Mouse (Mus musculus) neural tube, embryonic 14.5 days (tissue): ENCODE measurements around the gene Naa80. TPM values are rescaled to one million over a fixed set of nuclear protein-coding genes. Genes with fewer than 3 reads are reported as not detected.
A peak's percentile ranks its signal among the peaks of the same experiment; 100 is the strongest.

Source experiments
- ATAC-seq: fragments of 200-750 bp; cut with Nextera tagmentation; 2 replicates; pipeline ENCODE4 v1.8.0; 2017; ENCODE audit warnings: low read depth, mild to moderate bottlenecking, moderate TSS enrichment, moderate library complexity
- H3K27ac ChIP-seq: fragments of 300-500 bp; sonication (generic); 2 replicates; pipeline ENCODE4 v1.5.1; 2014; ENCODE audit warnings: low read depth, mild to moderate bottlenecking, control low read depth, low read length, moderate library complexity, mixed read lengths
- H3K27me3 ChIP-seq: fragments of 300-500 bp; sonication (generic); 2 replicates; pipeline ENCODE4 v1.6.1; 2014; ENCODE audit warnings: low read length; ENCODE audit not compliant: control insufficient read depth, insufficient read depth
- H3K36me3 ChIP-seq: fragments of 300-500 bp; sonication (generic); 2 replicates; pipeline ENCODE4 v1.6.1; 2014; ENCODE audit warnings: low read length, mixed read lengths; ENCODE audit not compliant: control insufficient read depth, insufficient read depth
- H3K4me1 ChIP-seq: fragments of 300-500 bp; sonication (generic); 2 replicates; pipeline ENCODE4 v1.6.1; 2014; ENCODE audit warnings: low read length; ENCODE audit not compliant: control insufficient read depth, insufficient read depth
- H3K4me2 ChIP-seq: fragments of 300-500 bp; sonication (generic); 2 replicates; pipeline ENCODE4 v1.6.1; 2014; ENCODE audit warnings: mild to moderate bottlenecking, low read depth, low read length, control low read depth
- H3K4me3 ChIP-seq: fragments of 300-500 bp; sonication (generic); 2 replicates; pipeline ENCODE4 v1.5.1; 2014; ENCODE audit warnings: low read depth, low read length, control low read depth, mixed read lengths
- H3K9ac ChIP-seq: fragments of 300-500 bp; sonication (generic); replicated peaks from 2 replicates; pipeline ENCODE4 v1.6.1; 2014; ENCODE audit warnings: low read depth, mild to moderate bottlenecking, control low read depth, low read length, mixed read lengths
- H3K9me3 ChIP-seq: fragments of 300-500 bp; sonication (generic); 2 replicates; pipeline ENCODE4 v1.6.1; 2016; ENCODE audit warnings: low read length; ENCODE audit not compliant: control insufficient read depth
- WGBS: fragments of 180-500 bp; shearing (Covaris S2); extraction: QIAGEN DNeasy Blood & Tissue Kit; methylation state at CpG from one replicate; pipeline ENCODE4 v1.1.7; 2014; 5-methylcytosine and 5-hydroxymethylcytosine counted together
- polyA plus RNA-seq: library from polyadenylated mRNA; unstranded; fragments of >200 nt; fragmentation: Nextera tagmentation; extraction: Ambion mirVana; gene quantifications from 2 replicates; pipeline ENCODE4 v1.2.1, GENCODE M21; 2014

Naa80 gene
- polyA plus RNA-seq, 1 experiment from 2014 or later = 15.6 TPM

DNA sequence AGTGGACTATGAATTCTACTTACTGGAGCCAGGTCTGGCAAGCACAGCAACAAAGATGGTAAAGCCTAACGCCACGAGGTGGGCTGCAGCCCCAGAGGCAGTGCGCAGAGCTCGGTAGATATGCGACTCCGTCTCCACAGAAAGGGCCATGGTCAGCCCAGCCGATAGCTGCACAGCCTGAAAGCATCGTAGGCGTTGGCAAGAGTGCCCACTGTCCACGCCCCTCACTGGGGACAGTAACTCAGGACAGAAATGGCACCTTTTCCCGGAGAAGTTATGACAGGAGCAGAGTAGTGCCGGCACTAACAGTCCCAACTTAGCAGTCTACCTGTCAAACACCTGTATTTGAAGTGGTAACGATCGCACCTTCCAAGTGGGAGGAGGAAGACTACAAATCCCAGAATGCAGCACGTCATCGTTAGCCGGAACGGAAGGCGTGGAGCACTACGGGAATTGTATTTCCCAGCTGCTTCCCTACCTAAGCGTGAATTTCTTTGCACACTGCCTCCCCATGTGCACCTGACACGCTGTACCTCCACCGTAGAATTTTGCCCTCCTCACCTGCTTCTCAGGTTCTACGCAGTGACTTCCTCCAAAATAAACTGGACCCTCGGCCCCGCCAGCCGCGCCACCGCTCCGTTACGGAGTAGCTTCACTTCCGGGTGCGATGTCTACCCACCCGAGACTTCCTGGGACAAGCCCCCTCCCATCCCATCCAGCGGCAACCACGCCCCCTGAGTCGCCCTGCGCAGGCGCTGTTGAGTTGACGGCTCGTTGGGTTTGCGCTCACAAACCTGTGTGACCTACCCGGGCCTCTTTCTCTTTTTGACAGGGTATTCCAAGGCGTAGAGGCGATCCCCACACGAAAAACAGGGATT, 37.0 kb upstream of the Naa80 start, which contains the start of the genes Cyb561d2 and Nprl2:
Cyb561d2 (minus strand) TSS at position 720 of the 878 bp plus-strand sequence.
Nprl2 (plus strand) TSS at position 753 of the 878 bp plus-strand sequence.
- peak within 1 kb of the TSS; percentile 54 for H3K9ac ChIP-seq
- peak within 1 kb of the TSS; percentile 60 for H3K4me3 ChIP-seq
- H3K27ac ChIP-seq = 0 out of 2 replicates have a peak within 1 kb of the TSS, but pooled peaks have one; percentile 44
- H3K9me3 ChIP-seq = no peaks in the 10 kb centered on the region
- peak; percentile 84 for ATAC-seq
- H3K27me3 ChIP-seq = no peaks in the 10 kb centered on the region
- peaks cover 33% of the 10 kb centered on the region for H3K36me3 ChIP-seq
- 1% methylated on average over 46 of the region's 46 CpGs for WGBS
- peaks cover 24% of the 10 kb centered on the region for H3K4me1 ChIP-seq
- peak within 1 kb of the TSS; percentile 85 for H3K4me2 ChIP-seq

DNA sequence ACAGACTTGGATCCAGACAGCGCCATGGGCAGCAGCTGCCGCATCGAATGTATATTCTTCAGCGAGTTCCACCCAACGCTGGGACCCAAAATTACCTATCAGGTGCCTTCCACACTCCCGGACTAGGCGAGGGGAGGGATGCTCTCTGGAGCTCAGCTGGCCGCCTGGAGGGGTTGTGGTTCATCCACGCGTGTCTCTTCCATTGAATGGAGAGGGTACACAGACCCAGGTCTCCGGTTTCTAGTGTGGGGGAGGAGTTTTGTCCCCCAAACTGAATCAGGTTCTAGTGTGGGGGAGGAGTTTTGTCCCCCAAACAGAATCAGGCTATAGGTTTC, 36.4 kb upstream of the Naa80 start:
- ATAC-seq = peak; percentile 15
- Histone ChIP-seq H3K4me2 (peak overlapping the region; percentile 58), H3K27ac (no peak overlapping the region), H3K9ac (peak overlapping the region; percentile 54), H3K4me3 (peak overlapping the region; percentile 60), H3K27me3 (no peaks in the 10 kb centered on the region), H3K4me1 (peaks cover 23% of the 10 kb centered on the region), H3K36me3 (peaks cover 33% of the 10 kb centered on the region), H3K9me3 (no peaks in the 10 kb centered on the region)
- 2% methylated on average over 11 of the region's 11 CpGs for whole genome bisulfite sequencing

DNA sequence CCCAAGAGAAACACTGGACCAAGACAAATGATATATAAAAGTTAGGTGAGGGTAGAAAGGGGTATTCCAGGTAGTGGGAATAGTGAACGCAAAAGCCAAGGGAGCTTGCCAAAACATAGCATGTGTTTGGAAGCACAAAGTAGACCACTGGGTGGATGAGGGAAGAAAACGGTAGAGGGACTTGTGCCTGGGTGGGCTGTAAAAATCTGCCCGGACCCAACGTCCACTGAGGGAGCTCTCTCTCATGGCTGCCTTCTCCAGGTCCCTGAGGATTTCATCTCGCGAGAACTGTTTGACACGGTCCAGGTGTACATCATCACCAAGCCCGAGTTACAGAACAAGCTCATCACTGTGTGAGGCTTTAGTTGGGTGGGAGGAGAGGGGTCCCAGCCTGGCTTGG, 36.0 kb upstream of the Naa80 start:
- H3K27ac ChIP-seq = no peak overlapping the region
- H3K4me2 ChIP-seq = peak overlapping the region; percentile 58
- peak overlapping the region; percentile 60 for H3K4me3 ChIP-seq
- no peak for ATAC-seq
- WGBS = 44% methylated on average over 8 of the region's 8 CpGs
- H3K9ac ChIP-seq = 0 out of 2 replicates have a peak overlapping the region, but pooled peaks have one; percentile 54
- peaks cover 25% of the 10 kb centered on the region for H3K4me1 ChIP-seq
- H3K36me3 ChIP-seq = peaks cover 32% of the 10 kb centered on the region
- no peaks in the 10 kb centered on the region for H3K9me3 ChIP-seq
- no peaks in the 10 kb centered on the region for H3K27me3 ChIP-seq

DNA sequence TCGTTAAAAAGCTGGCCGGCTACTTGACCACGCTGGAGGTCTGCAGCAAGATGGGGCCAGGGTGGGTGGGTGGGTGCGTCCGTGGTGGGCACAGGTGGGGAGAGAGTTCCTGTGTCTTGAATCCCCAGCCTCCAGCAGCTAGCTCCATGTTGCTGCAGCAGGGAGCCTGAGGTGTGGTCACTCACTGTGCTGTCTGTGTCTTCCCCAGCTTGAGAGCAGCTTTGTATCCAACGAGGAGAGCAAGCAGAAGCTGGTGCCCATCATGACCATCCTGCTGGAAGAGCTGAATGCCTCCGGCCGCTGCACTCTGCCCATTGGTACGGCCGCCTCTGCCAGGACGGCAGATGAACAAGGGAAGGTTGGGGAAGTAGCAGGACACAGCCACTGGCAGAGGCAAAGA, 35.4 kb upstream of the Naa80 start:
- ATAC-seq = no peak
- H3K9me3 ChIP-seq = no peaks in the 10 kb centered on the region
- WGBS = 86% methylated on average over 11 of the region's 11 CpGs
- H3K4me2 ChIP-seq = no peak overlapping the region
- H3K27me3 ChIP-seq = no peaks in the 10 kb centered on the region
- no peak overlapping the region for H3K27ac ChIP-seq
- H3K9ac ChIP-seq = no peak overlapping the region
- H3K36me3 ChIP-seq = peaks cover 27% of the 10 kb centered on the region
- H3K4me1 ChIP-seq = peaks cover 25% of the 10 kb centered on the region
- H3K4me3 ChIP-seq = no peak overlapping the region

DNA sequence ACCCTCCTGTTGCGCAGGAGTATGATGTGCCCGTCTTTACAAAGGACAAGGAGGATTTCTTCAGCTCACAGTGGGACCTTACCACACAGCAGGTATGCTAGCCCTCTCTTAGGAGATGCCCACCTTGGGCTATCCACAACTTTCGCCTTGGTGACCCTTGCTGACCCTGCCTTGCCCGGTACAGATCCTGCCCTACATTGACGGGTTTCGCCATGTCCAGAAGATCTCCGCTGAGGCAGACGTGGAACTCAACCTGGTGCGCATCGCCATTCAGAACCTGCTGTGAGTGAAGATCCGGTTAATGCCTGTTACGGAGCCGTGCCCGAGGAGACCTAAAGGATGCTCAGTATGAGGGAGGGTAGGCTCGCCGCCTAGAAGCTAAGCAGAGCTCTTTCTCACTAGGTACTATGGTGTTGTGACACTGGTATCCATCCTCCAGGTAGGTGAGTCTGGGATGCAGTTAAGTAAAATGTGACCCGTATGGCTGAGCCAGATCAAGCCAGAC, 34.4 kb upstream of the Naa80 start:
- H3K4me1 ChIP-seq = peaks cover 25% of the 10 kb centered on the region

DNA sequence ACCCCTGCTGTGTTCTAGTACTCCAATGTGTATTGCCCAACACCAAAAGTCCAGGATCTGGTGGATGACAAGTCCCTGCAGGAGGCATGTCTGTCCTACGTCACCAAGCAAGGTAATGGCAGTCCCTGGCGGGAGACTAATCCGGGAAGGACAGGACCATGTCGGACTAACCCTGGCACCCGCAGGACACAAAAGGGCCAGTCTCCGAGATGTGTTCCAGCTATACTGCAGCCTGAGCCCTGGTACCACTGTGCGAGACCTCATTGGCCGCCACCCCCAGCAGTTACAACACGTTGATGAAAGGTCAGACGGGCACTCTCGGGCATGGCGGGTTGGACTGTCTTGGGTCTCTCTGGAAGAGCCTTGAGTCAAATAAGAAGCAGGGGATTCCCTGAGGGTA, 34.0 kb upstream of the Naa80 start:
- Histone ChIP-seq H3K4me2 (no peak overlapping the region), H3K36me3 (peaks cover 15% of the 10 kb centered on the region), H3K9me3 (no peaks in the 10 kb centered on the region), H3K27ac (no peak overlapping the region), H3K9ac (no peak overlapping the region), H3K27me3 (no peaks in the 10 kb centered on the region; the same call in 1 of the 2 replicates), H3K4me3 (no peak overlapping the region), H3K4me1 (peaks cover 25% of the 10 kb centered on the region)
- WGBS = 95% methylated on average over 12 of the region's 12 CpGs
- no peak for ATAC-seq

More for the DNA sequence above, 34.4 kb upstream of the Naa80 start:
- Histone ChIP-seq H3K9me3 (no peaks in the 10 kb centered on the region), H3K4me3 (no peak overlapping the region), H3K9ac (no peak overlapping the region), H3K4me2 (no peak overlapping the region), H3K36me3 (peaks cover 17% of the 10 kb centered on the region), H3K27ac (no peak overlapping the region), H3K27me3 (no peaks in the 10 kb centered on the region)
- 95% methylated on average over 17 of the region's 17 CpGs for WGBS
- no peak for ATAC-seq

DNA sequence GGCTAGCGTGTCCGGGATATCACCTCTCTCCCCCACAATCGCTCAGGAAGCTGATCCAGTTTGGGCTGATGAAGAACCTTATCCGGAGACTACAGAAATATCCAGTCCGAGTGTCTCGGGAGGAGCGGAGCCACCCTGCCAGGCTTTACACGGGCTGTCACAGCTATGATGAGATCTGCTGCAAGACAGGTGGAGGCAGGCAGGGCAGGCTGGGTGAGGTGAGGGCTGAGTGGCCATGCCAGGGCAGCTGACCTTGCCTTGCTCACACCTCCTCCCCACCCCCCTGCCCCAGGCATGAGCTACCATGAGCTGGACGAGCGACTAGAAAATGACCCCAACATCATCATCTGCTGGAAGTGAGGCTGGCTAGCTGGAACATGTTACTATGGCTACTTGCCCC, 33.5 kb upstream of the Naa80 start:
- no peak for ATAC-seq
- no peaks in the 10 kb centered on the region; the same call in 1 of the 2 replicates for H3K27me3 ChIP-seq
- H3K4me2 ChIP-seq = no peak overlapping the region
- no peak overlapping the region for H3K9ac ChIP-seq
- peaks cover 11% of the 10 kb centered on the region for H3K36me3 ChIP-seq
- WGBS = 89% methylated on average over 10 of the region's 10 CpGs
- no peaks in the 10 kb centered on the region for H3K9me3 ChIP-seq
- H3K27ac ChIP-seq = no peak overlapping the region
- no peak overlapping the region for H3K4me3 ChIP-seq
- peaks cover 25% of the 10 kb centered on the region for H3K4me1 ChIP-seq

DNA sequence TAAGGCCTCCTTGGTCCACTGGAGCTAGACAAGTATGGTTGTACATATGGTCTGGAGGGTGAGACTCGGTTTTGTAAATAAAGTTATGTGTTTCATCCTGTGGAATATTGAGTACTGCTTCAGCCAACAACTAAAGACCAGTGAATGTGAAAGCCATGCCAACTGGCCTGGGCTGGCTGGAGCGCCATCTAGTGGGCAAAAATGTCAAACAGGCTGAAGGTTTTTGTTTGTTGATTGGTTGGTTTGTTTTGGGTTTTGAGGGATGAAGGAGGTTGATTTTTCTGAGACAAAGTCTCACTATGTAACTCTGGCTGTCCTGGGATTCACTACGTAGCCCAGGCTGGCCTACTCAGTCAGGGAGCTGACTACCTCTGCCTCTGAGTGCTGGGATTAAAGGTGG, 33.1 kb upstream of the Naa80 start:
- Histone ChIP-seq H3K9ac (no peak overlapping the region), H3K4me2 (no peak overlapping the region), H3K4me1 (peaks cover 25% of the 10 kb centered on the region), H3K36me3 (peaks cover 11% of the 10 kb centered on the region), H3K27ac (no peak overlapping the region), H3K9me3 (no peaks in the 10 kb centered on the region), H3K4me3 (no peak overlapping the region), H3K27me3 (peaks cover 3% of the 10 kb centered on the region)
- no peak for ATAC-seq
- WGBS = 3% methylated on average over 3 of the region's 3 CpGs

DNA sequence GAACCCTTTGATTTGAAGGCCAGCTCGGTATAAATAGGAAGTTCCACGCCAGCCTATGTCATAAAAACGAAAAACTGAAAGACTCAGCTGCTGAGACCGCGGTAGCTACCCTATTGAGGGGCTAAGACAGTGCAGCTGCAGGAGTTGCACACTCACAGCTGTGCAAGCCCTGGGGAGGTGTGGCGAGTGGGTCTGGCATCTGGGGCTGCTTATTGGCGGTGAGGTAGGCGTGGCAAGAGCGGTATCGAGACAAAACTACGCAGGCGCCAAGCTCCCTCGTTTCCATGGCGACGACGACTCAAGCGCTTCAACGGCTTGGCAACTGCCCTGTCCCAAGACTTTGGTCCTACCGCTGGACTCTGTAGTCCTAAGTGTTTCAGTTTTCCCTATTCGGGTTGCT, 31.7 kb upstream of the Naa80 start, which contains the start of gene Zmynd10:
Zmynd10 (plus strand) TSS at position 273 of the 400 bp plus-strand sequence.
- peak; percentile 59 for ATAC-seq
- Histone ChIP-seq H3K27me3 (peaks cover 14% of the 10 kb centered on the region), H3K4me2 (peak within 1 kb of the TSS; percentile 40), H3K4me1 (peaks cover 24% of the 10 kb centered on the region), H3K36me3 (peaks cover 11% of the 10 kb centered on the region), H3K4me3 (0 out of 2 replicates have a peak within 1 kb of the TSS, but pooled peaks have one; percentile 16), H3K27ac (no peak within 1 kb of the TSS; the same call in 1 of the 2 replicates), H3K9ac (peak within 1 kb of the TSS; percentile 21; the same call in 1 of the 2 replicates), H3K9me3 (no peaks in the 10 kb centered on the region)
- WGBS = 2% methylated on average over 20 of the region's 20 CpGs
